Mouse (Mus musculus) intestine, embryonic 16.5 days (tissue): Measurements from ENCODE around the gene Fam189a1. TPM values are rescaled to one million over a fixed set of nuclear protein-coding genes. Genes with fewer than 3 reads are reported as not detected.

Source experiments
- ATAC-seq: fragments of 200-750 bp; cut with Nextera tagmentation; 2 replicates; pipeline ENCODE4 v1.8.0; 2017; ENCODE audit warnings: moderate TSS enrichment, moderate library complexity
- H3K27ac ChIP-seq: fragments of 300-500 bp; sonication (generic); 2 replicates; pipeline ENCODE4 v1.5.1; 2014; ENCODE audit warnings: mild to moderate bottlenecking, low read length
- H3K27me3 ChIP-seq: fragments of 300-500 bp; sonication (generic); replicated peaks from 2 replicates; pipeline ENCODE4 v1.6.1; 2014; ENCODE audit warnings: low read length, control low read depth, mixed read lengths; ENCODE audit not compliant: control insufficient read depth, insufficient read depth
- H3K36me3 ChIP-seq: fragments of 300-500 bp; sonication (generic); 2 replicates; pipeline ENCODE4 v1.6.1; 2014; ENCODE audit warnings: low read length, control low read depth; ENCODE audit not compliant: control insufficient read depth, insufficient read depth
- H3K4me1 ChIP-seq: fragments of 300-500 bp; sonication (generic); 2 replicates; pipeline ENCODE4 v1.6.1; 2014; ENCODE audit warnings: low read length, control low read depth, mixed read lengths; ENCODE audit not compliant: control insufficient read depth, insufficient read depth
- H3K4me2 ChIP-seq: fragments of 300-500 bp; sonication (generic); 2 replicates; pipeline ENCODE4 v1.6.1; 2014; ENCODE audit warnings: low read depth, low read length, control low read depth
- H3K4me3 ChIP-seq: fragments of 300-500 bp; sonication (generic); 2 replicates; pipeline ENCODE4 v1.5.1; 2014; ENCODE audit warnings: mild to moderate bottlenecking, low read length
- H3K9ac ChIP-seq: fragments of 300-500 bp; sonication (generic); 2 replicates; pipeline ENCODE4 v1.6.1; 2014; ENCODE audit warnings: low read depth, low read length
- H3K9me3 ChIP-seq: fragments of 300-500 bp; sonication (generic); 2 replicates; pipeline ENCODE4 v1.6.1; 2016; ENCODE audit warnings: low read length, control low read depth; ENCODE audit not compliant: control insufficient read depth
- WGBS: fragments of 180-500 bp; shearing (Covaris S2); extraction: QIAGEN DNeasy Blood & Tissue Kit; methylation state at CpG from one replicate; pipeline ENCODE4 v1.1.7; 2014; 5-methylcytosine and 5-hydroxymethylcytosine counted together
- polyA plus RNA-seq: library from polyadenylated mRNA; unstranded; fragments of >200 nt; fragmentation: Nextera tagmentation; extraction: Ambion mirVana; gene quantifications from 2 replicates; pipeline ENCODE4 v1.2.1, GENCODE M21; 2015

Fam189a1 gene
- polyA plus RNA-seq, 1 experiment from 2014 or later: 0.67 TPM

GRCm38 (mm10) chr7:65105566-65105965 is 50.8 kb downstream of the Fam189a1 start:
- no peaks in the 10 kb centered on the region for H3K4me1 ChIP-seq
- H3K4me3 ChIP-seq: no peak overlapping the region
- H3K9ac ChIP-seq: no peak overlapping the region
- H3K27me3 ChIP-seq: no peaks in the 10 kb centered on the region
- H3K9me3 ChIP-seq: no peaks in the 10 kb centered on the region
- H3K27ac ChIP-seq: no peak overlapping the region
- no peak for ATAC-seq
- no peak overlapping the region for H3K4me2 ChIP-seq
- no peaks in the 10 kb centered on the region for H3K36me3 ChIP-seq
- WGBS: 89% methylated on average over 3 of the region's 3 CpGs

DNA sequence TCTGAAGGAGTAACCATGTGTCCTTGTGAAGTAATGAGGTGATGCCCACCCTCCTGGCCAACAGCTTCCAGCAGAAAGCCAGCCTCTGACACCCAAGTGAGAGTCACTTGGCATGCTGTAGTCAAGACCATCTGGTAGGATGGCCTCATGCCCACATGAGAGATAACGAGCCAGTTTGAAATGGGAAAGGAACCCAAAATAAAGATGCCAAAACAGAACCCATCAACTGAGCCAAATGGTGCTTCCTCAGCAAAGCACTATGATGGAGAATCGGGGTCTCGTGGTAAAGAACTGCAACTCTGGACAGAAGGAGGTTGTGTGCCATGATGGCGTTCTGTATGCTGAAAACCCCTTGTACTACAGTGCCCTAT is 51.3 kb downstream of the Fam189a1 start:
- Histone ChIP-seq H3K36me3 (no peaks in the 10 kb centered on the region), H3K4me2 (no peak overlapping the region), H3K4me3 (no peak overlapping the region), H3K9ac (no peak overlapping the region), H3K27ac (no peak overlapping the region), H3K27me3 (no peaks in the 10 kb centered on the region), H3K4me1 (no peaks in the 10 kb centered on the region), H3K9me3 (no peaks in the 10 kb centered on the region)
- WGBS: 86% methylated on average over 4 of the region's 4 CpGs
- no peak for ATAC-seq

DNA sequence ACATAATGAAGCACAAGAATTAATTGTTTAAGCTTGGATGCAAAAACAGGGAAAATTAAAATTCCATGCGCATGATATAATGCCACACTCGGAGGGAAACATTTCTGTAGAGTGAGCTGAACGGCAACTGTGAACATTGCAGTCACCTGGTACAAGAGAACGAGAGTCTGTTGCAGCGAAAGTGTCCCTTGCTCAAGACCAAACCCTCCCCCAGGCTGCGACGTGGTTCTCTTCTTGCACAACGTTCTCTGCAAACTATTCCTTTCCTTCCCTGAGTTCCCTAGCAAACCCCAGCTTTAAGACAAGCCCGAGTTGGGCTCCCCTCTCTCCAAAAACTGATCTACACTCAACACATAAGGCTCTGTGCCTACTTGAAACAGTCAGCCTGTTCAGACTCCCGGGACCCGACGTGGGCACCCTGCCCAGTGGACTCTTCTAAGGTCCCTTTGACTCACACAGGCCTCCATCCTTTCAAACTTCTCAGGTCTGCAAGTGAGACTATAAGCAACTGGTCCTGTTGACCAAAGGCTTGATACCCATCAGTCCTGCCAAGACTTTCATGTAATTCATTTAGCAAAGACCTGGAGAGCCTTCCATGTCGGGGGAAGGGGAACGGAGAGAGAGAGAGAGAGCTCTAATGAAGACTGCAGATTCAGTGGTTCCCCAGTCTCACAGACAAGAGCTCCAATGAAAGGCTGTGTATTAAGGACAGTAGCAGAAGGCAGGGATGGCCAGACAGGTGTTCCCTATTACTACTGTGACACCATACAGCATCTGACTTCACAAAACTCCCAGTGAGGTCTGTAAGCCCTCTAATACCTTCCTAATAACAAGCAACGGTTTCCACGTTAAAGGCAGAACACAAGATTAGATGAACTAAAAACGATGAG is 51.9 kb downstream of the Fam189a1 start:
- Histone ChIP-seq H3K27me3 (no peaks in the 10 kb centered on the region), H3K9ac (no peak overlapping the region), H3K4me2 (no peak overlapping the region), H3K4me3 (no peak overlapping the region), H3K9me3 (no peaks in the 10 kb centered on the region), H3K36me3 (no peaks in the 10 kb centered on the region), H3K4me1 (no peaks in the 10 kb centered on the region), H3K27ac (no peak overlapping the region)
- no peak for ATAC-seq
- 83% methylated on average over 17 of the region's 17 CpGs for WGBS

DNA sequence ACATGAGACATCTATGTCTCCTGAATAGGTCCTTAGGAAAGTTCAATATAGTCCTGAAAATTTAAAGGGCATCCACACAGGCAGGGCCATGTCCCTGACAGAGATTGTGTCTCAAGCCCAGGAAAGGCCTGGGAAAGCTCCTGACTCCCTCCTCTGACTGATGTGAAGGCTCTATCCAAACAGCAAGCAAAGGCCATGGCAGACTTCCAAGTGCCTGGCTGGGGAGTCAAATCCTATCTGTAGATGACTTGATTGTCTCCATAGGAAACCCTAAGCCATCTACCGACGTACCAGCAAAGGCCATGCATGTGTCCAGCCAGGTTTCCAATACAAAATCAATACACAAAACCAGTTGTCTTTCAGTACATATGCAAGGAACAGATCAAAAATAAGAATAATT is 54.7 kb downstream of the Fam189a1 start:
- Histone ChIP-seq H3K4me3 (no peak overlapping the region), H3K36me3 (no peaks in the 10 kb centered on the region), H3K9me3 (no peaks in the 10 kb centered on the region), H3K27ac (no peak overlapping the region), H3K27me3 (no peaks in the 10 kb centered on the region), H3K4me2 (no peak overlapping the region), H3K9ac (no peak overlapping the region), H3K4me1 (no peaks in the 10 kb centered on the region)
- no peak for ATAC-seq
- WGBS: 65% methylated on average over 2 of the region's 2 CpGs

DNA sequence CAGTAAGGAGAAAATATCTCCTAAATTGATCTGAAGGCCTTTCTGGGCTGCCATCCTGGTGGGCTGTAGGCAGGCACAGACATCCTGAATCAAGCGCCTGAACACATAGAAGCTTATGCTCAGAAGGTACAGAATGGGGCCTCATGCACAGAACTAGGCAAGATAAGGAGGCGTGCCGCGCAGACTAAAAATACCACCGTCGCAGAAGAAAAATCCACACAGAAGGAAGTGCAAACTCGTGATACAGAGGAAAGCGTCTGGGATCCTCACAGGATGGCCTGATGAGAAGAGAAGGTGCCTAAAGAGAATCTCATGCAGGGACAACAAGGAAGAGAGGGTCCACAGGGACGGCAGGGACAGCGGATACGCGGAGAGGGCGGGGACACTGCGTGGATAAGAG is 58.7 kb downstream of the Fam189a1 start:
- no peaks in the 10 kb centered on the region for H3K9me3 ChIP-seq
- no peaks in the 10 kb centered on the region for H3K27me3 ChIP-seq
- H3K36me3 ChIP-seq: no peaks in the 10 kb centered on the region
- no peak overlapping the region for H3K4me2 ChIP-seq
- H3K27ac ChIP-seq: no peak overlapping the region
- 89% methylated on average over 14 of the region's 14 CpGs for WGBS
- H3K4me1 ChIP-seq: no peaks in the 10 kb centered on the region
- no peak for ATAC-seq
- no peak overlapping the region for H3K4me3 ChIP-seq
- H3K9ac ChIP-seq: no peak overlapping the region

DNA sequence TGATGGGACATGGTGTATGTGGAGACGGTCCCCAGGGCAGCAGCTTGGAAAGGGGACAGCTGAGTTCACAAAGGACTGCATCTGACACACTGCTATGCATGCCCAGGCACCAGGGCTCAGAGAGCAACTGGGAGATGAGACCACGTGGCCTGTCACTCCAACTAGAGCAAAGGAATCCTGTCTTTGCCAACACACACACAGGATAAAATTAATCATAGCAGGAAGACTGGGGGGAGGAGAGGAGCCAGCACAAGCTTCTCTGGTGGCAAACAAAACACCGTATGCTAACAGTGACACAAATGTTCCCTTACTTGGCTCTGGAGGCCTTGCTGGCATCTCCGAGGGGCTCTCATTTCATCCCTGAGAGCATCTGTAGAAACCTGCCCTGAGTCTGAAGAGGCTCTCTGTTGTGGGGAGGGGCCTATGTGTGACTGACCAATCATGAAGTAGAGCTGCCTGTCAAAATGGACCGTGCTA is 60.7 kb downstream of the Fam189a1 start:
- Histone ChIP-seq H3K9ac (no peak overlapping the region), H3K27me3 (no peaks in the 10 kb centered on the region), H3K9me3 (no peaks in the 10 kb centered on the region), H3K4me2 (no peak overlapping the region), H3K36me3 (no peaks in the 10 kb centered on the region), H3K4me1 (no peaks in the 10 kb centered on the region), H3K27ac (no peak overlapping the region), H3K4me3 (no peak overlapping the region)
- ATAC-seq: no peak
- WGBS: 50% methylated on average over 5 of the region's 5 CpGs

DNA sequence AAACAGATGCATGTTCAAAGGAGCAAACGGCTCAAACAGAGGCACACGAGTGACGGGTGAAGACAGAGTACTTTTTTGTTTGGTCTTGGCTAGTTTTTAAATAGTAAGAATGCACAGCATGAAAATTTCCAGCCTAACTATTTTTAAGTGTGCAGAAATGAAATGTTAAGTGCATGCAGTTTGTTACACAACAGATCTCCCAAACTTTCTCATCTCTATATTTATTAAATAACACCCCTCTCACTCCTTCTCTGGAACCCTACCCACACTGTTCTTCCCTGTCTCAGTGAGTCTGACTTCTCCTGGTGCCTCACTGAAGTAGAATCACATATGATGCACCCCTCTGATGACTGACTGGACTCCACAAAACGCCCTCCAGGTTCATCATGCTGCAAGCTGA is 63.1 kb downstream of the Fam189a1 start:
- Histone ChIP-seq H3K4me1 (no peaks in the 10 kb centered on the region), H3K27me3 (no peaks in the 10 kb centered on the region), H3K4me2 (no peak overlapping the region), H3K4me3 (no peak overlapping the region), H3K36me3 (no peaks in the 10 kb centered on the region), H3K9ac (no peak overlapping the region), H3K9me3 (no peaks in the 10 kb centered on the region), H3K27ac (no peak overlapping the region)
- WGBS: 70% methylated on average over 4 of the region's 4 CpGs
- no peak for ATAC-seq

DNA sequence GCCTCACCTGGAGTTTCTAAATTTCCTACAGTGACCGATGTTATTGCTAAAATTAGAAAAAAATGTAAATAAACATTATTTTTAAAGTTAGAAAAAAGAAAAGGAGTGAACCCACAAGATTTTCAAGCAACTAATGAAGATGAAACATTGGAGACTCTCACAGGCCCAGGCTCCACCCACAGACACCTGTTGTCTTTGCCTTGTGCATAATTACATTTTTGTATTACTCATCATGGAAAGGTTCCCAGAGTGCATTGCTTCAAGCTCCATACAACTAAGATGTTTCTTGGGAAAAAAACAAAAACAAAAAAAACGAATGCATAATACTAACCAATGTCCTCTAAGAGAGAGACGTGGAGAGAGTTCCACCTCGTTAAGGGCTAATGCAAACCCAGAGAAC is 64.9 kb downstream of the Fam189a1 start:
- Histone ChIP-seq H3K4me2 (no peak overlapping the region), H3K9ac (no peak overlapping the region), H3K9me3 (no peaks in the 10 kb centered on the region), H3K36me3 (no peaks in the 10 kb centered on the region), H3K27ac (no peak overlapping the region), H3K4me1 (no peaks in the 10 kb centered on the region), H3K4me3 (no peak overlapping the region), H3K27me3 (no peaks in the 10 kb centered on the region)
- ATAC-seq: no peak
- WGBS: 83% methylated on average over 4 of the region's 4 CpGs

- no peaks in the 10 kb centered on the region for H3K9me3 ChIP-seq
- H3K4me3 ChIP-seq: no peak overlapping the region
- 79% methylated on average over 6 of the region's 6 CpGs for WGBS
- peaks cover 6% of the 10 kb centered on the region; the same call in 1 of the 2 replicates for H3K4me1 ChIP-seq
- H3K27ac ChIP-seq: no peak overlapping the region
- no peaks in the 10 kb centered on the region for H3K27me3 ChIP-seq
- H3K9ac ChIP-seq: no peak overlapping the region
- ATAC-seq: no peak
- no peak overlapping the region for H3K4me2 ChIP-seq
- H3K36me3 ChIP-seq: no peaks in the 10 kb centered on the region
Measured at GRCm38 (mm10) chr7:65085972-65086371, 70.4 kb downstream of the Fam189a1 start.

- Histone ChIP-seq H3K4me2 (no peak overlapping the region), H3K27ac (no peak overlapping the region; the same call in 1 of the 2 replicates), H3K9me3 (no peaks in the 10 kb centered on the region), H3K4me1 (peaks cover 6% of the 10 kb centered on the region; the same call in 1 of the 2 replicates), H3K27me3 (no peaks in the 10 kb centered on the region), H3K36me3 (no peaks in the 10 kb centered on the region), H3K4me3 (no peak overlapping the region), H3K9ac (no peak overlapping the region)
- whole genome bisulfite sequencing: 31% methylated on average over 3 of the region's 3 CpGs
- no peak for ATAC-seq
Measured at GRCm38 (mm10) chr7:65082778-65083091, 73.6 kb downstream of the Fam189a1 start.
